Mouse (Mus musculus) large intestine, adult 2 months (tissue): ENCODE measurements around the gene Parp9. TPM values are rescaled to one million over a fixed set of nuclear protein-coding genes. Genes with fewer than 3 reads are reported as not detected.
"Not testable (repeated sequence)": the region's sequence is repeated elsewhere in the genome, so short reads cannot be mapped to it uniquely, and the experiment has no call there.

Experiments used
- DNase-seq: peaks from one replicate; pipeline ENCODE4 v3.0.0-alpha.2; 2012; ENCODE audit warnings: low read depth, low spot score
- WGBS: fragments of 180-500 bp; shearing (Covaris S2); methylation state at CpG from one replicate; pipeline ENCODE4 v1.1.7; 2018; 5-methylcytosine and 5-hydroxymethylcytosine counted together
- polyA plus RNA-seq: library from polyadenylated mRNA; depleted of rRNA; stranded (reverse); fragments of >200 nt; gene quantifications from 2 replicates; pipeline ENCODE4 v1.2.3, GENCODE M21; 2012; rRNA removed

Gene Parp9
- polyA plus RNA-seq, result 20.6 and 27.2 TPM in 2 replicates

DNA sequence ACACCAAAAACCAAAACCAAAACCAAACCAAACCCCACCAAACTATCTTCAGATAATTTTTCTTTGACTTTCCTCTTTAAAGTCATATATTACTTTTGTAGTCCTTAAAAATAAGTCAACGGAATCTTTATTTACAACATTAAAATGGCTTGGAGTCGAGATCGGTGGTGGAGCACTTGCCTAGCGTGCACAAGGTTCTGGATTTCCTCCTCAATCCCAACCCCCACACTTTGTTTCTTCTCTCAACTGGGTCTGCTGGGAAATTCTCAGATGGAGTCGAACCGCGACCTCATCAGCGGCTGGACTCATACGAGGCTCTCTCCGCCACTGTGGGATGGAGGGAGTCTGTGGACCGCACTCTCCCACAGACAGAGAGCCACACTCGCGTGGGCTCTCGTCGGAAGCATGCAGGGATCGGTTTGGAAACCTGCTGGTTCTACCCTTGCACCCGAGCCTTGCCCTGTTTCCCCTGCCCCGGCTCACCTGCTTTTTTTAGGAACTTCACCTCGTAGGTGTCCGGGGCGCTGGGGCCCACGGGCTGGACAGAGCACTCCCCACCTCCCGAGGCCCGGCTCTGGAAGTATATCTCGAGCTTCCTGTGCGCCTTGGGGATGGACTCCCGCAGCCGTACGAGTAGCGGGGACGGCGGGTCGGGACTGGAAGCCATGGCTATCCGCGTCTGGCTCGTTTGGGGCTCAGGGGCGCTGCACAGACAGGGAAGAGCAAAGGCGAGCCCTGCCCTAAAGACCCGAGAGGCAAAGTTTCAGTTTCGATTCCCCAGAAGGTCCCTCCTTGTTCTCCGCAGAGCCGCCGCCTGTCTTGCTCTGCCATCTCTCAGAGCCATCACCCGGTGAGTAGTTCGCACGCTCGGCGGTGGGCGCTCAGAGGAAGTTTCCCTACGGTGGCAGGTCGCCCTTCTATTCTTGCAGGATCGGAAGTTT is at the start of gene Parp9, which contains the start of gene Dtx3l:
Parp9 (plus strand) TSS at position 260 of the 941 bp plus-strand sequence.
Dtx3l (minus strand) TSS at position 941 of the 941 bp plus-strand sequence.
- DNase-seq, result no peak
- under 1% methylated on average over 52 of the region's 52 CpGs for WGBS

GRCm38 (mm10) chr16:35888910-35889309 is 49.4 kb upstream of the Parp9 start:
- WGBS, result 88% methylated on average over 5 of the region's 5 CpGs
- no peak for DNase-seq

DNA sequence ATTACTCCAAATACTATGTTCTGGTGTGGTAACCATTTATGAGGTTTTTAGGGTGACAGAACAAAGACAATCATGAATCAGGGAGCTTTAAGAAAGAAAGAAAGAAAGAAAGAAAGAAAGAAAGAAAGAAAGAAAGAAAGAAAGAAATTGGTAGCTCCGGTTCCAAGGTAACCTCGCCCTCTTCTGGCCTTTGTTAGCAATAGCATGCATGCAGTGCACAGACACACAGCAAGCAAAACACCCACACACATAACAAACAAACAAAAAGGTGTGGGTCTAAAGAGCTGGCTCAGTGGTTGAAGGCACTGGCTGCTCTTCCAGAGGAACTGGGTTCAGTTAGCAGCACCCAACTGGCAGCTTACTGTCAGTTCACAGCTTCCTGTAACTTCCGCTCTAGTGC is 47.6 kb upstream of the Parp9 start:
- WGBS, result 89% methylated on average over 3 of the region's 3 CpGs
- no peak for DNase-seq

- not testable (repeated sequence) for DNase-seq
- WGBS, result 75% methylated on average over 5 of the region's 5 CpGs
These were observed 46.7 kb upstream of the Parp9 start for GRCm38 (mm10) chr16:35891603-35892002.

GRCm38 (mm10) chr16:35894997-35895396 is 43.3 kb upstream of the Parp9 start:
- DNase-seq, result no peak
- 73% methylated on average over 6 of the region's 6 CpGs for WGBS

DNA sequence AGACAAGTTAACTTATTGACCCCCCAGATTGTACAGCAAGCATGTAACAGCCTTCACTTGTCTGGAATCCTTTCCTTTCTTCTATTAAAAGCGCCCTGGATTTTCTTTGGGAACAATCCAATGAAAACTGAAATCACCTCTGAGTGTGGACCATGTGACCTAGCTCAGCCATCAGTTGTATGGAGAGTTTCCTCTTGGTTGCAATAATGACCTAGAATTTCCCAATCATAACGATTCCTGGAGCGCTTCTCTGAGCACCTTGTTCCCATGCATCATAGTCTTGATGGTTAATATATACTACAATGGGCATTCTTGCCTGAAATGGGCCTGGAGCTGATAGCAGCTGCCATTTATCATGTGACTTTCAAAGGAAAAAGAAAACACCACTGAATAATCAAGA is 37.7 kb upstream of the Parp9 start:
- WGBS, result 69% methylated on average over 3 of the region's 3 CpGs
- no peak for DNase-seq

DNA sequence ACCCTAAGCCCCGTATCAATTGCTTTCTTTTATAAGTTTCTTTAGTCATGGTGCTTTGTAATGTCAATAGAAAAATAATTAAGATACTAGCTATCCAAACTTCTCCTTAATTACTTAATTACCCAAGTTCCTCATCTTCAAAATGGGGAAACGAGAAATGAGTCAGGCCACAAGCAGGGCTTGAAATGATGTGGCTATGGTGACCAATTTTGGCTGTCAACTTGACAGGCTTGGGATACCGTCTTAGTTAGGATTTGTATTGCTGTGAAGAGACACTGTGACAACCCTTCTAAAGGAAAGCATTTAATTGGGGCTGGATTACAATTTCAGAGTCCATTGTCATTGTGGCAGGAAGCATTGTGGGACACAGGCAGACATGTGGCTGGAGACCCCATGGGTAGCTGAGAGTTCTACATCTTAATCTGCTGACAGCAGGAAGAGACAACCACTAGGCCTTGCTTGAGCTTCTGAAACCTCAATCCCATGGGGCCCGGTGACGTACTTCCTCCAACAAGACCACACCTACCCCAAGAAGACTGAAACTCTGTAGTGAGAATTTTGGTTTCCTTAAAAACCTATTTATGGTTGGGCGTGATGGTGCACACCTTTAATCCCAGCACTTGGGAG is 35.1 kb upstream of the Parp9 start:
- DNase-seq, result no peak
- WGBS, result 93% methylated on average over 6 of the region's 6 CpGs

DNA sequence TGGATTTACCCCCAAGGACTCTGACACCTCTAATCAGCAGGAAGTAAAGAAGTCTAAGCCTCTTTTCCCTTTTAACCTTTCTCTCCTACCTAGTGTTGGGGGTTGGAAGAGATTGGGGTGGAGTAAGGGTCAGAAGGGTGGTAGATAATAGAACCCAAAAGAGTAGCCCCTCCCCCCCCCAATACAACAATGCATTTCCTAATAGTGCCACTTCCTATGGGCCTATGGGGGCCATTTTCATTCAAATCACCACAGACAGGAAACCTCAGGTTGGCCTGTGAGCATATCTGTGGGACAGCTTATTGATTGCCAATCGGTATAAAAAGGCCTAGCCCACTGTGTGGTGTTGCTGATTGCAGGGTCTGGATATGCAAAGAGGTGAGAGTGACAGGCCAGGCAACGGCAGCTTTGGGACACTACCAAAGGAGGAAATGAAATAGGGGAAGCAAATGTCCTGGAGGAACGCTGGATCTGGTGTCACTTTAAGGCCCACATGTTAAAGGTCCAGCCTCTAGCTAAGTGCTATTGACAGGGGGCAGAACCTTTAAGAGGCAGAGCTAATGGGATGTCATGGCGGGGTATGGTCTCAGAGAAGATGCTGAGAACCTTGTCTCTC is 34.0 kb upstream of the Parp9 start:
- WGBS, result 89% methylated on average over 4 of the region's 4 CpGs
- DNase-seq, result no peak

GRCm38 (mm10) chr16:35905355-35905754 is 32.9 kb upstream of the Parp9 start:
- WGBS, result 38% methylated on average over 3 of the region's 3 CpGs
- no peak for DNase-seq

DNA sequence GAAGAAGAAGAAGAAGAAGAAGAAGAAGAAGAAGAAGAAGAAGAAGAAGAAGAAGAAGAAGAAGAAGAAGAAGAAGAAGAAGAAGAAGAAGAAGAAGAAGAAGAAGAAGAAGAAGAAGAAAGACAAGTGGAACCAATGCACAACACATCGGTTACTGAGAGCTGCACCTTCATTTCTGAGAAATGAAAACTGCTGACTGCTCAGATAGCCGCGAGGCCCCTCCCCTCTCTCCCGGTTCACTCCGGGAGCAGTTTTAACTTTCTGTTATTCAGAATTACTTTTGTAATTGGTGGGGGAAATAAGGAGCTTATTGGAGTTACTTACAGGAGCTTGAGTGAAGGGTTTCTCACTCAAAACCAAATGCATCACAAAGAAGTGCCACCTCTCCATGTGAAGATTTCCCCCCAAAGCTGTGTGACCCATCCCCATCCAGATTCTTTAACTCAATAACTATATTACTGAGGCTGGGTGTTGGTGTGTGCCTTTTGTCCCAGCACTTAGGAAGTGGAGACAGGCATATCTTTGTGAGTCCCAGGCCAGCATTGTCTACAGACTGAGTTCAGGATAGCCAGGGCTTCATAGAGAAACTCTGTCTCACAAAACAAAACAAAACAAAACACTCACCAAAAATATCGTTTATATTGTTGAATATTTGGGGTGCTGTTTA is 32.3 kb upstream of the Parp9 start:
- no peak for DNase-seq
- WGBS, result 37% methylated on average over 6 of the region's 6 CpGs

DNA sequence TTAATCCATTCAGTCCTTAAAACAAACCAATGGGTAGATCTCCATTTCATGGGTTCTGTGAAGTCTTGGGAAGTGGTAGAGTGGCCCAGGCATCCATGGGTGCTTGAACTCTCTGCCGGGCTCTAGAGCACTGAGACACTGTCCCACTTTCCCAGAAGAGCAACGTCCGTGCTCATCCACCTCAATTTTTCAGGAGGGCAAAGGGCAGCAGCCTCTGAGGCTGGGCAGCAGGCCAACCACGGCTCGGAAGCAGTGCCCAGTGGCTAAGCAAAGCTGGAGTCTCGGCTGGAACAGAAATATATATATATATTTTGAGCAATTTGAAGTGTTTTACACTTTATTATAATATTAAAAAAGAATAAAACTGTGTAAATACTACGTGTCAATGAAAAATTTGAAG is 31.4 kb upstream of the Parp9 start:
- 37% methylated on average over 7 of the region's 7 CpGs for WGBS
- DNase-seq, result no peak

- WGBS, result 36% methylated on average over 4 of the region's 4 CpGs
- no peak for DNase-seq
These were observed 30.7 kb upstream of the Parp9 start for GRCm38 (mm10) chr16:35907432-35908201.

- no peak for DNase-seq
- WGBS, result 24% methylated on average over 3 of the region's 3 CpGs
These were observed 26.8 kb upstream of the Parp9 start for GRCm38 (mm10) chr16:35911449-35911848.

- no peak for DNase-seq
- 87% methylated on average over 1 of the region's 1 CpGs for WGBS
These were observed 24.7 kb upstream of the Parp9 start for GRCm38 (mm10) chr16:35913526-35913925.

DNA sequence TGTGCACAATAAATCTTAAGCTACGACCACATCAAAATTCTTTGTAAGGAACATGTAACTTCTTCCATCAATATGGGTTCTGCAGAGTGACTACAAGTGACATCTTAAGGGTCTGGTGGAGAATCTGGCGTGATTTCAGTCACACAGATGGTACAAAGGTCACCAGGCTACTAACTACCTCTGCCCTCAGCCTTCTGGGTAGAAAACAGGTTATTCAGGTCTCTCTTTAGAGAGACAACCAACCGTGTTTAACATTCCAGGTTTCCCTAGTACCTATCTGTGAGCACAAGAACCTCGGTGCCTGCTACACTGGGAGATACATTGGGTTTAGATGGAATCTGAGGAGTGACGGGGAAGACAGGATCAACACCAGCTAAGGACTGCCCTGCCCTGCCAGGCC is 24.0 kb upstream of the Parp9 start:
- 33% methylated on average over 5 of the region's 5 CpGs for WGBS
- no peak for DNase-seq

GRCm38 (mm10) chr16:35918721-35919543 is 19.3 kb upstream of the Parp9 start:
- WGBS, result 4% methylated on average over 6 of the region's 6 CpGs
- no peak for DNase-seq

- WGBS, result 50% methylated on average over 2 of the region's 2 CpGs
- DNase-seq, result no peak
These were observed 16.5 kb upstream of the Parp9 start for GRCm38 (mm10) chr16:35921676-35922235.

- 69% methylated on average over 3 of the region's 3 CpGs for WGBS
These were observed 15.9 kb upstream of the Parp9 start for GRCm38 (mm10) chr16:35922301-35922895.

More at GRCm38 (mm10) chr16:35922301-35922895, 15.9 kb upstream of the Parp9 start:
- no peak for DNase-seq
